Mouse (Mus musculus) heart, embryonic 10.5 days (tissue): ENCODE results near the gene Xpo1. TPM values are rescaled to one million over a fixed set of nuclear protein-coding genes. Genes with fewer than 3 reads are reported as not detected.
"Not testable (repeated sequence)": the region's sequence is repeated elsewhere in the genome, so short reads cannot be mapped to it uniquely, and the experiment has no call there.

Experiments
- DNase-seq: peaks from one replicate; pipeline ENCODE4 v3.0.0-alpha.2; 2017; ENCODE audit warnings: low spot score
- H3K27ac ChIP-seq: fragments of 300-500 bp; sonication (generic); 2 replicates; pipeline ENCODE4 v1.5.1; 2016; ENCODE audit warnings: mild to moderate bottlenecking
- H3K27me3 ChIP-seq: fragments of 300-500 bp; sonication (generic); 2 replicates; pipeline ENCODE4 v1.6.1; 2016; ENCODE audit warnings: mild to moderate bottlenecking; ENCODE audit not compliant: poor library complexity, insufficient read depth, severe bottlenecking
- H3K36me3 ChIP-seq: fragments of 300-500 bp; sonication (generic); 2 replicates; pipeline ENCODE4 v1.6.1; 2016; ENCODE audit warnings: mild to moderate bottlenecking, moderate library complexity
- H3K4me1 ChIP-seq: fragments of 300-500 bp; sonication (generic); 2 replicates; pipeline ENCODE4 v1.6.1; 2016; ENCODE audit warnings: mild to moderate bottlenecking
- H3K4me3 ChIP-seq: fragments of 300-500 bp; sonication (generic); 2 replicates; pipeline ENCODE4 v1.5.1; 2016; ENCODE audit warnings: mild to moderate bottlenecking, moderate library complexity
- H3K9me3 ChIP-seq: fragments of 300-500 bp; sonication (generic); 2 replicates; pipeline ENCODE4 v1.6.1; 2016; ENCODE audit warnings: mild to moderate bottlenecking, moderate library complexity
- WGBS: fragments of 180-500 bp; shearing (Covaris S2); methylation state at CpG from one replicate; pipeline ENCODE4 v1.1.7; 2016; 5-methylcytosine and 5-hydroxymethylcytosine counted together
- polyA plus RNA-seq: library from polyadenylated mRNA; unstranded; fragments of >200 nt; fragmentation: Nextera tagmentation; extraction: Ambion mirVana; gene quantifications from 2 replicates; pipeline ENCODE4 v1.2.1, GENCODE M21; 2016

The Xpo1 gene
- polyA plus RNA-seq, 1 experiment from 2014 or later, result 123 TPM

DNA sequence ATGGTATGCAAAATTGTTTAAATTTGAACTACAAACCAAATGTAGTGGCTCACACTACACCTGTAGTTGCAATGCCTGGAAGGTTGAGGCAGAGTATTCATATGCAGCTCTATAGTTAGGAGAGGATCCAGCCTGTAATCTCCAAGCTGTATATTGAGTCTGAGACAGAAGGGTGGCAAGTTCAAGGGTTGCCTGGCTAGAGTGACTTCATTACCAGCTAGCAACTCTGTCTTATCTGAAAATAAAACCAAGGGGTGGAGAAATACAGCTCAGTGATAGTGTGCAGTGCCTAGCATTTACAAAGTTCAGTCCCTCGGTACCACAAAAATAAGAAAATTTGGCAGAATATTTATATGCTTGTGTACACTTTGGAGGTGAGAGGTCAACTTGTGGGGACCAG is 4.3 kb downstream of the Xpo1 start:
- DNase-seq, result no peak
- Histone ChIP-seq H3K27ac (no peak overlapping the region), H3K4me3 (no peak overlapping the region), H3K9me3 (no peaks in the 10 kb centered on the region), H3K36me3 (peaks cover 49% of the 10 kb centered on the region), H3K27me3 (no peaks in the 10 kb centered on the region), H3K4me1 (peaks cover 16% of the 10 kb centered on the region)
- WGBS, result 88% methylated on average over 1 of the region's 1 CpGs

DNA sequence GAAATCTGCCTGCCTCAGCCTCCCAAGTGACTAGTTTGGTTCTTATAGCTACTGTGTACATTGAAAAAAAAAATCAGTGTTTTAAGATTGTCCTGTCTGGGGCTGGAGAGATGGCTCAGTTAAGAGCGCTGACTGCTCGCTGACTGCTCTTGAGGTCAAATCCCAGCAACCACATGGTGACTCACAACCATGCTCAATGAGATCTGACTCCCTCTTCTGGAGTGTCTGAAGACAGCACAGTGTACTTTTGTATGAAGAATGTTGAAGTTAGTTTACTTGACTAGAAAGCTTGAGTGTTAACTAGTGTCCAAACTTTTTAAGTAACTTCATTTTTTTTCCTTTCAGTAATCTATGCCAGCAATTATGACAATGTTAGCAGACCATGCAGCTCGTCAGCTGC is 5.6 kb downstream of the Xpo1 start:
- Histone ChIP-seq H3K9me3 (no peaks in the 10 kb centered on the region), H3K27me3 (no peaks in the 10 kb centered on the region), H3K27ac (no peak overlapping the region), H3K36me3 (peaks cover 61% of the 10 kb centered on the region), H3K4me1 (peaks cover 16% of the 10 kb centered on the region), H3K4me3 (no peak overlapping the region)
- 75% methylated on average over 3 of the region's 3 CpGs for WGBS
- DNase-seq, result no peak

DNA sequence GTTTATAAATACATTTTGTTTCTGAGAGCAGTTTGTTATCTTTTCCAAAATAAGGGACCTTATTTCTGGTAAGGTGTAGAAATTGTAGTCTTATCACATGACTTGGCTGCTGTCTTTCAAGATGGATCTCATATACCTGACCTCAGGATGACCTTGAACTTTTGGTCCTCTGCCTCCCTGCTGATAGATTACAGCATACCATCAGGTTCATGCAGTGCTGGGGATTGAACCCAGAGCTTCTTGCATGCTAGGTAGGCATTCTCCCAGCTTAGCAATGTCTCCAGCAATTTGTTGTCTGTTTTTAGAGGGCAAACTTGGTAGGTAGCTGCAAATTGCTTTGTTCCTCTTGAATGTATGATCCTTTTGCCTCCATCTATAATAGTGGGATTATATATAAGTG is 9.1 kb downstream of the Xpo1 start:
- Histone ChIP-seq H3K27ac (no peak overlapping the region), H3K27me3 (no peaks in the 10 kb centered on the region), H3K4me3 (no peak overlapping the region), H3K9me3 (no peaks in the 10 kb centered on the region), H3K4me1 (peaks cover 5% of the 10 kb centered on the region), H3K36me3 (peaks cover 79% of the 10 kb centered on the region)
- no peak for DNase-seq

DNA sequence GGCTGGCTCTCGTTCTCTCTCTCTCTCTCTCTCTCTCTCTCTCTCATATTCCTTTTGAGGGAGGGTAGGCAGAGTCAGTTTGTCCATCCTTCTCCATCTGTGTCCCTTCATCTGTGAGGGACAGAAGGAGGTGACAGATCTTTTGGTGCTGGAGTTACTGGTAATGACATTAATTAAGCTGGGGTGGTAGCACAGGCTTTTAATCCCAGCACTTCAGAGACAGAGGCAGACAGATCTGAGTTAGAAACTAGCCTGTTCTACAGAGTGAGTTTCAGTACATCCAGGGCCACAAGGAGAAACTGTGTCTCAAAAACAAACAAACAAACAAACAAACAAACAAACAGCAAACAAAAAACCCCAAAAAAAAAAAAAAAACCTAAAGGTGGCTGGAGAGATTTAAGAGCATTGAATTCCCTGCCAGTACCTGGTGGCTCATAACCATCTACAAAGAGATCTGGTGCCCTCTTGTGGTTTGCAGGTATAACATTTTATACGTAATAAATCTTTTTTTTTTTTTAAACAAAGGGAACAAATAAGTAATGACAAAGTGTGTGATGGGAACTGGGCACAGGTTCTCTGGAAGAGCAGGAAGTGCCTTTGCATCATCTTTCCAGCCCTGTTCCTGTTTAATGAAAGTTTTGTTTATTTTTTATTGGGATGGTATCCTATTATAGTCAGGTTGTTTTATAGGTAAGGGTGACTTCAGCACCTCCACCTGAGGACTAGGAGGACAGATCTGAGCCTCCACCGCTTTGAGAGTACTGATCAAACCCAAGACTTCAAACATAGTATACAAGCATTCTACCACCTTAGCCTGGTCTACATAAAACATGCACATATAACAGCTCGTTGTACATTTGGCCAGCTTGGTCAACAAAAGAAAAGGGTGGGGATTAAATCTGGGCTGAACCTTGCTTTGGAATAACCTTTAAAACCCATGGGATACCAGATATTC is 16.2 kb downstream of the Xpo1 start:
- peaks cover 88% of the 10 kb centered on the region for H3K36me3 ChIP-seq

DNA sequence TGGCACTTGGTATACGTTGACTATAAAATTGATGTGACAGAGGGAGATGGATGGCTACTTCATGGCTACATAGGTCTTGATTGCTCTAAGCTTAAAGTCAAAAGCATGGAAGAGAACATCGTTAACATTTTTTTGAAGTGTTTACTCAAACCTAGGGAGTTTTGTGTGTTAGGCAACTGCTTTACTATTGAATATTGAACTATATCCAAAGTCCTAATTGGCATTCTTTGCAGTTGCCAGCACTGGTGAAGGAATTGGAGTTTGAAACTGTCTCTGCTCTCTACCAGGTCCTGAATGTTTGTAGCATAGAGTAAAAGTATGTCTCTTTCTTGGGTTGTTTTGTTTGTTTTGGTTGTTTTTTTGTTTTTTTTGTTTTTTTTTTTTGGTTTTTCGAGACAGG is 19.9 kb downstream of the Xpo1 start:
- Histone ChIP-seq H3K4me3 (no peak overlapping the region), H3K9me3 (no peaks in the 10 kb centered on the region), H3K36me3 (peaks cover 94% of the 10 kb centered on the region), H3K27ac (no peak overlapping the region), H3K4me1 (no peaks in the 10 kb centered on the region), H3K27me3 (no peaks in the 10 kb centered on the region)
- DNase-seq, result no peak
- WGBS, result 77% methylated on average over 3 of the region's 3 CpGs

More for the DNA sequence above, 16.2 kb downstream of the Xpo1 start:
- Histone ChIP-seq H3K27ac (no peak overlapping the region), H3K4me3 (no peak overlapping the region), H3K9me3 (no peaks in the 10 kb centered on the region), H3K27me3 (no peaks in the 10 kb centered on the region), H3K4me1 (no peaks in the 10 kb centered on the region)
- no peak for DNase-seq
- 86% methylated on average over 4 of the region's 4 CpGs for WGBS

DNA sequence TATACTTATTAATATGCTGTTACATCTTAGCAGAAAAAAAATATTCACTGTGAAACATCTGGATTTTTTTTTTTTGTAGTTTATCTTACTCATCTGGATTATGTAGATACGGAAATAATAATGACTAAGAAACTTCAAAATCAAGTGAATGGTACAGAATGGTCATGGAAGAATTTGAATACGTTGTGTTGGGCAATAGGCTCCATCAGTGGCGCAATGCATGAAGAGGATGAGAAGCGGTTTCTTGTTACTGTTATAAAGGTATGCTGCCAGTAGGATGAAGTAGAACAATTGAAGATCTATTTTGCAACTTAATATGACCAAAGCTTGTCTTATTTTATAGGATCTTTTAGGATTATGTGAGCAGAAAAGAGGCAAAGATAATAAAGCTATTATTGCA is 28.6 kb downstream of the Xpo1 start:
- H3K27me3 ChIP-seq, result no peaks in the 10 kb centered on the region
- no peak overlapping the region for H3K27ac ChIP-seq
- H3K4me3 ChIP-seq, result no peak overlapping the region
- H3K36me3 ChIP-seq, result peaks cover 97% of the 10 kb centered on the region
- no peaks in the 10 kb centered on the region for H3K9me3 ChIP-seq
- DNase-seq, result no peak
- no peaks in the 10 kb centered on the region for H3K4me1 ChIP-seq
- WGBS, result 95% methylated on average over 4 of the region's 4 CpGs

DNA sequence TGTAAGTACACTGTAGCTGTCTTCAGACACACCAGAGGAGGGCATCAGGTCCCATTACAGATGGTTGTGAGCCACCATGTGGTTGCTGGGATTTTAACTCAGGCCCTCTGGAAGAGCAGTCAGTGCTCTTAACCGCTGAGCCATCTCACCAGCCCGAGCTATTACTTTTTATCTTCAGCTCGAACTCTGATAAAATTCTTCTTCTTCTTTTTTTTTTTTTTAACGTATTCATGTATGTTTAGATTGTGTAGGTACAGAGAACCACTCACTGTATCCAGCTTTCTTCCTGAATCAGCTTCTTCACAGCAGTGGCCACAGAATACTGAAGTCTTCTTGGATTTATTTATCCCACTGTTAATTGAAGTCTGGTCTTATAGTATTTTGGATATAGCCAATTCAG is 33.0 kb downstream of the Xpo1 start:
- not testable (repeated sequence) for H3K4me3 ChIP-seq, DNase-seq, H3K4me1 ChIP-seq, H3K27ac ChIP-seq, H3K27me3 ChIP-seq, H3K9me3 ChIP-seq
- peaks cover 100% of the 10 kb centered on the region for H3K36me3 ChIP-seq
- WGBS, result 83% methylated on average over 4 of the region's 4 CpGs

DNA sequence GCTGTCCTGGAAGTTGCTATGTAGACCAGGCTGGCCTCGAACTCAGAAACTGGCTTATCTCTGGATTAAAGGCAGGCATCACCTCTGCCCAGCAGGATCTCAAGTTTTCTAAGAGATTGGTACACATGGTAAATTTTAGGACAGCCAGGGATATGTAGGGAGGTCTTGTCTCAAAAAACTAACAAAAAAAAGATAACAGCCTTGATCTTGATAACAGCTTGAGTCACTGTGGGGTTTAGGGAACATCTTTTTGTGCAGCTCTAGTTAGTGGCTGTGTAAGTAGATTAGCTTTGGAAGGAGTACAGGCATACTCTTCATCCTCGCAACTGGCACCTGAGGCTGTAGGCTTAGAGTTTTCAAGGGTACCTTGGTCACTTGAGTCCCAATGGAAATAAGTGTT is 41.5 kb downstream of the Xpo1 start:
- Histone ChIP-seq H3K4me3 (no peak overlapping the region), H3K36me3 (peaks cover 64% of the 10 kb centered on the region), H3K4me1 (no peaks in the 10 kb centered on the region), H3K27ac (no peak overlapping the region), H3K27me3 (no peaks in the 10 kb centered on the region), H3K9me3 (no peaks in the 10 kb centered on the region)
- 94% methylated on average over 2 of the region's 2 CpGs for WGBS
- no peak for DNase-seq

DNA sequence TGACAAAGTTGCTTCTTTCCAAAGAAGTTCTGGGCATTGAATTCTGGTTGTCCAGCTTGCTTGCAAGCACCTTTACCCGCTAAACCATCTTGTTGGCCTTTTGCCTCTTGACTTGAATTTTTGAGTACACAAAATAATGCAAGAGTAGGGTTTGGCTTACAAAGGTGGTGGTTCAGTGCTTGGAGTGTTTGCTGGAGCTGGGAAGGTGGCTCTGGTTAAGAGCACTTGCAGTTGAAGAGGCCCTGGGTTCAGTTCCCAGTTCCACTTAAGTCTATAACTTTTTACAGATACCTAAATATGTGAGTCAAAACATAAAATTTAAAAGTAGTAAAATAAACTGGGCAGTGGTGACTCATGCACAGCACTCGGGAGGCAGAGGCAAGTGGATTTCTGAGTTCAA is 42.5 kb downstream of the Xpo1 start:
- no peak overlapping the region for H3K27ac ChIP-seq
- H3K27me3 ChIP-seq, result no peaks in the 10 kb centered on the region
- H3K4me3 ChIP-seq, result no peak overlapping the region
- 96% methylated on average over 2 of the region's 2 CpGs for WGBS
- H3K9me3 ChIP-seq, result no peaks in the 10 kb centered on the region
- H3K4me1 ChIP-seq, result no peaks in the 10 kb centered on the region
- peaks cover 55% of the 10 kb centered on the region for H3K36me3 ChIP-seq
- DNase-seq, result no peak

DNA sequence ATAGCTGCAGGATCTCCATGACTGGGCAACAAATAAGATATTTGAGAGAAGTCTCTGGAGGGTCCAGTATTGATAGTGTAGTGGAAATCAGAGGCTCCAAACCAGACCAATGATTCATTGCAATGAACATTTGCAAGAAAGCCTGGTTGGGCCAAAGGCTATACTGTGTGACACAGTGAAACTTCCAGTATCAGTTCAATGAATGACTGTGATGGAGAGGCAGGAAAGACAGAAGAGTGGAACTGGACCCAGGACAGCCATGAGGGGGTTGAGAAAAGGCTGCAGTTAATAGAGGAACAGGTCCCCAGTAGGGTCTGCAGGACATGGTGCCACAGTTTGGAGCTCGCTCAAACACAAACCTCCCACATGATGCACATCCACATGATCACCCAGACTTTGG is 44.1 kb downstream of the Xpo1 start:
- 88% methylated on average over 1 of the region's 1 CpGs for WGBS

DNA sequence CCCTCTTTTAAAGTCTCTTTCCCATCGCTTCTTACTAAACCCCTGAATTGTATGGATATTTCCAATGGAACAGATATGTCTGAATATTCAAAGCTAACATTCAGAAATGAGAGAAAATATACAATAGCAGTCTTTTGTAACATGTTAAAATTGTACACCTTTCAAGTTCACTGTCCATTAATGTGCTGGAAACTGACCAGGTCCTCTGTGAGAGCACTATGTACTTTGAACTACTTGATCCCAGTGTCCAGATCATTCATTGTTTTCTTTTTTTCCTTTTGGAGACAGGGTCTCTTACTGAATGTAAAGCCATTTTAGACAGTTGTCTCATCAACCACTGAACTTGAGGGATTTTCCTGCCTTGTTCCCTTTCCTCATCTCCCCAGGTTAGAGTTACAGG is 47.3 kb downstream of the Xpo1 start:
- 63% methylated on average over 1 of the region's 1 CpGs for WGBS
- no peak for DNase-seq

More for the DNA sequence above, 44.1 kb downstream of the Xpo1 start:
- DNase-seq, result no peak
- H3K4me3 ChIP-seq, result no peak overlapping the region
- H3K9me3 ChIP-seq, result no peaks in the 10 kb centered on the region
- H3K36me3 ChIP-seq, result peaks cover 39% of the 10 kb centered on the region
- H3K27me3 ChIP-seq, result no peaks in the 10 kb centered on the region
- H3K4me1 ChIP-seq, result no peaks in the 10 kb centered on the region
- H3K27ac ChIP-seq, result no peak overlapping the region

DNA sequence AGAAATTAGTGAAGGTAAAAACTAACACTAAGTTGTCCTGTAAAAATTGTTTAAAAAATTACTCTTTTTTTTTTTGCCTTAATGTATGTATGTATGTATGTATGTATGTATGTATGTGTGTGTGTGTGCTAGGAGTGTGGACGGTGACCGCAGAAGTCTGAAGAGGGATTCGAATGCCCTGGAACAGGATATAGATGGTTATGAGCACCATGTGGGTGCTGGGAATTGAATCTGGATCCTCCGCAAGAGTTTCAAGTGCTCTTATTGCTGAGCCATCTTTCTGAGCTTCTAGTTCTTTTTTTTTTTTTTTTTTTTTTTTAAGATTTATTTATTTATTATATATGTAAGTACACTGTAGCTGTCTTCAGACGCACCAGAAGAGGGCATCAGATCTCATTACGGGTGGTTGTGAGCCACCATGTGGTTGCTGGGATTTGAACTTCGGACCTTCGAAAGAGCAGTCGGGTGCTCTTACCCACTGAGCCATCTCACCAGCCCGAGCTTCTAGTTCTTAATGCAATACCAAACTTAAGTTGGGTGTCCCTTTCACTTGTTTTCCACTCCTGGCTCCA is 49.3 kb downstream of the Xpo1 start:
- Histone ChIP-seq H3K4me3 (peak overlapping the region; percentile 92), H3K27ac (peak overlapping the region; percentile 99)
- H3K9me3 ChIP-seq, DNase-seq, H3K36me3 ChIP-seq, H3K4me1 ChIP-seq, H3K27me3 ChIP-seq: not testable (repeated sequence)
- 35% methylated on average over 10 of the region's 10 CpGs for WGBS

More for the DNA sequence above, 47.3 kb downstream of the Xpo1 start:
- Histone ChIP-seq H3K9me3 (no peaks in the 10 kb centered on the region), H3K4me1 (no peaks in the 10 kb centered on the region), H3K27ac (no peak overlapping the region), H3K4me3 (no peak overlapping the region), H3K27me3 (no peaks in the 10 kb centered on the region), H3K36me3 (0 out of 2 replicates have a peak, but pooled peaks cover 7% of the 10 kb centered on the region)
